Mouse (Mus musculus): ENCODE measurements at regions not wholly inside any gene's neighbourhood (a gene's known extent, or its start where the extent isn't known, plus 50 kb on each side); places are given as distances from the start of the nearest gene placed in this dataset.

DNA sequence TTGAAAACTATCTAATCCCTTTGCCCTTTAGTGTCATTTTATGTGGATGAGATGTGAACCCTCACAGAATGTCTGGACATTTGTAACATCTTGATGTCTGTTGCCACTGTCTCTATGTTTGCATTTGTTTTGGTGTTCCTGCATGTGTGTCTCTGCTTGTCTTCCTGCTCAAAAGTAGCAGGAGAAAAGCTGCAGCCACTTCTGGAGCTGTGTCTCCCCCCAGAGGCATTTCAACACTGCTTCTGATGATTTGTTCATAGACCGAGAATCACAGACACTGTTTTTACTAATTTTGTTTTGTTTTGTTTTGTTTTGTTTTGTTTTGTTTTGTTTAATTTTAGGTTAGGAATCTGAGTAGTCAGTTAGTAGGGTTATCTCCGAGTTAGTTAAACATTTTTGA is 883.8 kb downstream of the Gbe1 start:
- no peak for DNase-seq

DNA sequence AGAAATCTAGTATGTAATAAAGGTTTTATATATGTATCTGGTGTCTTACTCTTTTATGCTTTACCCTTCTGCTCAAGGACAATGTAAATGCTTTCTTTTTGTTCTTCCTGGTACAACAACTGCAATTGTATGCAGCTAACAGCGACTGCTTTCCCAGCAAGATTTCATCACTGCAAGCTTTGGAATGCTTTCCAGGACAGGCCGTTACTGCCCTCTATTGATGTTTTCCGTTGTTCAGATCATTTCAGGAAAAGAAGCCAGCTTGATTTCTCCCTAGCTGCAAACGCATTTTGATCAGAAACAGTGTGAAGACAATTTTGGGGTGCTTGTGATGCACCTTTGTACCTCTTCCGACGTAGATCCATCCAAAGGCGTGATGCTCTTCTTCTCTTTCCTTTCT is 895.1 kb downstream of the Gbe1 start:
- no peak for DNase-seq

DNA sequence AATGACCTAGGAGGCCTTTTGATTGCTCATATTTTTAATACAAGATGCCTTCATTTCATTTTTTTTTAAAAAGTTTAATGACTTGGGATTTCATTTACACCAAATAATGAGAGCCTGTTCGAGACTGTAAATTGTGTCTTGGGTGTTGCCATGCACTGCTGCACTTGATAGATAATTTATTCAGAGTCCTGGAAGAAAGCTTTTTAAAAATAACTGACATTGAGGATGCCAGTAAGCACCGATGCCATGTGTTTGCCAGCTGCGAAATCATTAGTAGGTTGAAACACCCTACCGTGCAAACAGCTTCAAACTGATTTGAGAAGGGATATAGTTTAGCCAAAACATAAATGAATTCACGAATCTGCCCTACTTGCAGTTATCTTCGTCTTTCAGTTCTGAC is 910.7 kb downstream of the Gbe1 start:
- no peak for DNase-seq

DNA sequence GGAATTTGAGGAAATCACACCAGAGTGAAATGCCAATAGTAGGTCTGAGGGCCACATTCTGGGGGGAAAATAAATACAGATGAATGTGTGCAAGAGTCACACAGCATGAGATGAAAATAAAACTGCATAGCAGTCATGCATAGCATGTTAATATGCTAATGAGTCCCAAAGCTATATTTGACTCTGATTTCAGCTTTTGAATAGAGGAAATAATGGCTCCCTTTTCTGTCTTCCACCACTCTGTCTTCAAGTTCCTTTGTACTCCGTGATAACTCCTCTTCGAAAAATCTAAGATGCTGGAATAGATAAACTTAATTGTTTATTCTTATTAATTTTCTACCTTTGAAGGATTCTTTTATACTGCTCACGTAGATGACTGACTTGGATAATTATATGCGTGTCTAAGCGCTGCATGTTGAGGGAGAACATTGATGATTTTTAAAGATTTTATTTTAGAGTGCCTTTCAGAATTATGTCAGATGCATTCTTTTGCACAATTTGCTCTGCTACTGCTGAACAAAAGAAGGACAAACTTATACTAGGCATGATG is 916.4 kb downstream of the Gbe1 start:
- no peak for DNase-seq

DNA sequence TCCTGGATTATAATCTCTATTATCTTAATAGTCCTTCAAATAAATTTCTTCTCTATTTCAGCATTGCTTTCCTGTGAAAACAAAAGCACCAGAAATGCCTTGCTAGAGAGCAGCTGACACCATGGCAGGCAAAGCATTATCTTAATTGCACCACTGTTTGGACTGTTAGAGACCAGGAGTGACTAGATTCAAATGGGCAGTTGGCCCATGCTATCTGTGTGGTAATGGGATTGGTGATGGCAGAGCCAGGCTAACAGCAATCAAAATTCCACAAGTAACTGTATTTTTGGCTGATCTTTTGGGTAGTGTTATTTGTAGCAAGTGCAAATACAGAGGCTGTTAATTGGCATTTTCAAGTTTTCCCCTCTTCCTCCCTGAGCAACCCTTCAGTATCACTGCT is 929.3 kb downstream of the Gbe1 start:
- no peak for DNase-seq

DNA sequence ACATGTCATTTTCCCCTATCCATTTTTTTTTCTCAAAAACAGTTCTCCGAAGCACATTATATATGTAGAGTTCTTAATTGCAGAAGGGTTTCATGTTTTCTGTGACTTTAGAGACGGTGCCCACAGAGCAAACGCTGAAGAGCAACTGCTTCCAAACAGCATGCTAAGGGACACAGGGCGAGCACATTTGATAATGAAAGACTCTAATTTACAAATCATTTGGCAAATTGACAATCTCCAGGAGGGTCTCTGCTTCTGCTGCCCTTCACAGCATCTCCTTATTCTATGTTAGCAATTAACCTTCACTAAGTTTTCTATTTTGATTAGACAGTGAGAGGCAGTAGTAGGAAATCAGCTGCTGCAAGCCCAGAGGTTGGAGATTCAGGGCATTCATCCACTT is 929.7 kb downstream of the Gbe1 start:
- no peak for DNase-seq

DNA sequence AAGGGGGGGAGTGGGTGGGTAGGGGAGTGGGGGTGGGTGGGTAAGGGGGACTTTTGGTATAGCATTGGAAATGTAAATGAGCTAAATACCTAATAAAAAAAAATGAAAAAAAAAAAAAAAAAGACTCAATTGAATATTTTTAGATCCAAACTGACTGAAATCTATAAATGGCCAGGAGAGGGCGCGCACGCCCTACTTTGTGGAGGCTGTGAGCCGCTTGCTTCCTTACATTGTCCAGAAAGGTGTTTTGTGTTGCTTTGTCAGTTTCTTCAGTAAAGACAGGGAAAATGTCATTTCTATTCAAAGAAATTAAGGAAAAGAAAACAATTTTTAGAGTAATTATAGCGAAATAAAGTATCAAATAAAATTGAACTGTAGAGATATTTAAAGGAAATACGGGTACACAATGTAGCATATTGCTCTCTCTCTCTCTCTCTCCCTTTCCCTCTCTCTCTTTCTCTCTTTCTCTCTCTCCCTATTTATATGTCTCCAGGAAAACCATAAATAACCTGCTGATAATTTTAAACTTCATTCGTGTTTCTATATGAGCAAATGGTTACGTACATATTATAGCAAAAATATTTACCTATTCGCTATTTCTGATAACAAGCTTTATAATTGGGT is 933.9 kb downstream of the Gbe1 start:
- peak; percentile 55 for DNase-seq

DNA sequence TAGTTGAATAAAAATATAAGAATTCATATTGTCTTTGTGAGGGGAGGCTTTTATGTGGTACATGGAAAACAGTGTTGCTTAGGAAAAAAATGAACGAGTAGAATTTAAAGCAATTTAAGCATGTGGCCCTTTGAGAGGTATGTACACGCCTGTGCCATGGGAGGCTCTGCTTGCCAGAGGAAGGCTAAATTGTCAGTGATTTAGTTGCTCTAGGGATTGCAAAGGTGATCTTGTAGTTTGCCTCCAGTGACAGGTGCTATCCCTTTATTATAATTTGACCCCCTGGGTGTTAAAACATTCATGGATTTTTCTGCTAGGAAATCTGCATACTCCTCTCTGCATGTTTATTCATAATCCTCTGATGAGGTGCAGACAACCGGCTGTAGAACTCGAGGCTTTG is 942.0 kb downstream of the Gbe1 start:
- no peak for DNase-seq

DNA sequence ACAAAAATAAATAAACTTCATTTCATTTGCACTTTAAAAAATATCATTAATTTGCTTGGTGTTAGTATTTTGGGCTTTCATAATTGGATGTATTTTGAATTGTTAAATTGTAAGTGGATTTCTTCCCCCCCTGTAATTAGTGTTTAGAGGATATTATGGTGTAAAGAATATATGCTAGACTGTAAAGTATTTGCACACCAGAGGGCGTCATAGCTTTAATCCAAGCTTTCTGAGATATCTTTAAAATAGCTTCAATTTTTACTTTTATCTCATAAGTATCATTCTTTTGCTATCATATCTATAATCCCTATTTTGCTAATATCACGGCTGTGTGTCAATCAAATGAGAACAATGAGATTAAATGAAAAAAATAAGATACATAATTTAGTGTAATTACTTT is 942.4 kb downstream of the Gbe1 start:
- DNase-seq = no peak

DNA sequence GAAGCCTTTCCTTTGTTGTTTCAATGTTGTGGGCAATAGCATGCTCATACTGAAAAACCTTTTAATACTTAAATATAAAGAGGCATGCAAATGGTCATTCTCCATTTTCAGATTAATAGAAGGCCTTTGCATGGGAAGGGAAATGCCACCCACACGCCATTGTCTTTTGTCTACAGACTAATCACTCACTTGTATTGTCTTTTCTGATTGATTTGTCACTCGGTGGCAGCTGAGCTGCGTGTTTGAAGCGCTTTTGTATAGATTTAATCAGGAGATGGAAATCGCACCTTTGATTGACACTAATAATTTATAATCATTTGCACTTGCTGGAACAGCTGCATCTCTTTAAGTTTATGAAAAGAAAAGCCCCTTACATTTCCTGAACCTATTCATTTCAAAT is 953.4 kb downstream of the Gbe1 start:
- DNase-seq = no peak
